Mouse (Mus musculus): ENCODE measurements around the gene Tgfa. TPM values are rescaled to one million over a fixed set of nuclear protein-coding genes. Genes with fewer than 3 reads are reported as not detected.

Tgfa gene
- 0.52 and 0.71 TPM in 2 replicates for total RNA-seq (2015)
- total RNA-seq (2017), result 0.20 TPM in 1 of 2 replicates, not detected in the other

DNA sequence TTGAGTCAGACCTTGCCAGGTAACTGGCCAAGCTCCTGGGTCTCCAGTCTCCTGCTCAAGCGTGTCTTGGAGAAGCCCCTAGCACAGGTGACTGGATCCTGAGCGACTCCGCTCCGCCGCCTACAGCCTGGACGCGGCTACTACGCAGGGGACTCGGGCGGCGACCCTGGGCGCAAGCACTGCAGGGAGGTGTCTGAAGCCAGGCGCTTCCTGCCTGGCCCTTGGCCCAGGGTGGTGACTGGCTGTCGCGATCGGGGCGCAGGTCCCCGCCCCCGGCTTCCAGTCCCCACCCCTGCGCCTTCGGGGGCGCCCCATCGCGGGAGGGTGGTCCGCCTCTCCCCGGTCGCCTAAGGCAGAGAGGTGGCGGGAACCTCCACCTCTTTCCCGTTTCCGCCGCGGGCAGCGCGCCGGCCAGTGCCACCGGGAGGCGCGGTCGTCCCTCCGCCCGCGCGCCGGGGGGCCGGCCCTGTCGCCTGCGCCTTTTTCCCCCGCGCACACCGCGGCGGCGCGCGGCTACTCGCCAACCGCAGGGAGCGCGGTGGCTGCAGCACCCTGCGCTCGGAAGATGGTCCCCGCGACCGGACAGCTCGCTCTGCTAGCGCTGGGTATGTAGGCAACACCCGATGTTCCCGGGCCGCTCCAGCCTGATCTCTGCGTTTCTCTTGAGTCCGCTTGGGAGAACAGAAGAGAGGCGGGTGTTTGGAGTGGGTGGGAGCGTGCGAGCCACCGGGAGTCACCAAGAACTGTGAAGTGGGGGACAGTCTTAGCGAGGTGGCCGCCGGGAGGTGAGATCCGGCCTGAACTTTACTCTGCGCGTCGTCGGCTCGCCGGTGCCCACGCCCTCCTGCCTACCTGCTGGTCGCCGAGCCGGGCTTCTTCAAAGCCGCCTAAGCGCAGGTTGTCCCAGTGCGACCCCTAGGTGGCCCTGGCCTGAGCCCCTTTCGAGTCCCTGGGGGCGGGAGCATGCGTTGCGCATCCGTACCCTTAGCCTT lies at the start of gene Tgfa:
Gene Tgfa (plus strand): TSS at position 283 of the 992 bp plus-strand sequence.
- ATAC-seq (replicated peaks; ENCODE audit: poor library complexity), result peak; percentile 71

DNA sequence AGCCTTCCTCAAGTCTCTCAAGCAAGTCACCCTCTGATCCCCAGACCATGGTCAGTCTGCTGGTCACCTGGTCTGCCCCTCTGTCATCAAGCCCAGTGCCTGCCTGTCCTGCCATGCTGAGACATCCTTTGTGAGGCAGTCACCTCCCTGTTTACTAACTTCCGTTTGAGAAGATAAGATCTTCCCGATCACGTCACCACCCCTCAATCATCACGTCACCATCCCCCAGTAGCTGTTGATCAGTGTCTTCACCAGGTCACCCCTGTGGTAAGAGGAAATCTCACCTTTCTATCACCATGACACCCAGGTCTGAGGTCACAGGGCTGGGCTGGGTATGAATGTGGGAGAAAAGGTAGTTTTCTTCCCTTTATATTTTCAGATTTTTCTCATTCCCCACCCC lies 46.5 kb upstream of the Tgfa start:
- no peak for ATAC-seq (replicated peaks; ENCODE audit: poor library complexity)

DNA sequence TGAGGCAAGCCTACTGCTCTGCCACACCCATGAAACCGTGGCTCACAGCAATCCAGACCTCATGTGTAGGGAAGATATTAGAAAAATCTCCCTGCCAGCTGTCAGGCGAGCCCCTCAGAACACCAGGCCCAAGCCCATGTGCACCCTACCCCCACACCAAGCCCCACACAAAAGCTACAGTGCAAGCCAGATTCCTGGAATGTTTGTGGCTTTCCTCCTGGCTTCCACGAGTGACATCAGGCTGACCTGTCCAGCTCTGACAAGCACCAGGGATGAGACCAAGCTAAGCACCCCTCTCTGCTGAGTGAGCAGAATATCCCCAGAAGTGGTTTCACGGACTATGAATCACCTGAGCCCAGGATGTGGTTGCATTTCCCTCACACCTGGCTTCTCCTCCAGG lies 46.0 kb upstream of the Tgfa start:
- no peak for ATAC-seq (replicated peaks; ENCODE audit: poor library complexity)

DNA sequence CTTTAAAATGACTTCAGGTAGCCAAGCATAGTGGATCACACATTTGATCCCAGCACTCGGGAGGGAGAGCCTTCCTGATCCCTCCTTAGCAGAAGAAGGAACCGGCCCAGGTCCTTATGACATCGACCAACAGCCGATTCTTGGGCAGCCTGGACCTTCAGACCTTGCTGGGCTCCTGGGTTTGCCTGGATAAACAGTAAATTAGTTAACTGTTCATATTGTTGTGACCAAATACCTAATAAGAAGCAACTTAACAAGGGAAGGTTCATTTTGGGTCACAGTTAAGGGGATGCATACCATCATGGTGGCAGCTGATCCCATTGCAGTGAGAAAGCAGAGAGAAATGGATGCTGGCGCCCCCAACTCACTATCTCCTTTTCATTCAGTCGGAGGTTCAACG lies 42.3 kb upstream of the Tgfa start:
- ATAC-seq (replicated peaks; ENCODE audit: poor library complexity), result no peak

DNA sequence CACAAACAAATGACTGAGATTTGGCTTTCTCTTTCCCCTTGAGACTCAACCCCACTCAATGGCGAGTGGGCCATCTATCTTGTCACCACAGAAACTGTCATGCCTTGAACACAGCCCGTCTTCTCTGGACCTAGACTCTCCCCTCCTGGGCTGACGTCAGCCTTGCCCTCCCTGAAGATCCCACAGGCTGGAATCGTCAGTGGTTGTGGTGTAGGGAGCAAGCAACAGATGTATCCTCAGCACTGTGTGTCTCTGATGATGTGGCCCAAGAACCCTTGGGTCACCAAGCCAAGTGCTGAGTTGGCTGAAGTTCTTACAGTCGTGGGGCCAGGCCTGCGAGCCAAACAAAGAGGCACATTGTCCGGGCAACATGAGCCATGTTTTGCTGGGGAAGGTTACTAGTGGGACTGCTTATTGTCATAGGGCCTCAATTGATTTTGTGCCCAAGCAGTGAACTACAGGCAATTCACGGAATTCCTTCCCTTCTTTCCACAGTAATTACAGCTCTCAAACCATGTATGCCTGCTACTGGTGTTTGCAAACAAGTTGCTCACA lies 41.5 kb upstream of the Tgfa start:
- ATAC-seq (replicated peaks; ENCODE audit: poor library complexity), result no peak

DNA sequence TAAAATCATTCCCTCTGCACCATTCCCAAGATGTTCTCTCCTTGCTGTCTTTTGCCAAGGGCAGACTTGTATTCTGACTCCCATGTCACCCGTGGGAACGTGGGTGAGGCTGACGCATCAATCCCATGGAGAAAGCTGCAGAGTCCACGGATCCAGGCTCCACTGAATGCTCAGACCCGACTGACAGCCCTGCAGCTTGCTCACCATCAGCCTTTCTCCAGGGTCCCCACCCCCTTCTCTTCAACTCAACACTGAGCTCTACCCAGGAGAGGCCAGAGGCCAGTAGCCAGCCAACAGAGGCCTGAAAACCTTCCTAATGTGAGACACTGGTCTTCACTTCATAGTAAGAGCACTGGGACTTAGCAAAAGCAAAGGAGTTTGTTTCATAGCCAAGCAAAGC lies 41.0 kb upstream of the Tgfa start:
- ATAC-seq (replicated peaks; ENCODE audit: poor library complexity), result no peak

DNA sequence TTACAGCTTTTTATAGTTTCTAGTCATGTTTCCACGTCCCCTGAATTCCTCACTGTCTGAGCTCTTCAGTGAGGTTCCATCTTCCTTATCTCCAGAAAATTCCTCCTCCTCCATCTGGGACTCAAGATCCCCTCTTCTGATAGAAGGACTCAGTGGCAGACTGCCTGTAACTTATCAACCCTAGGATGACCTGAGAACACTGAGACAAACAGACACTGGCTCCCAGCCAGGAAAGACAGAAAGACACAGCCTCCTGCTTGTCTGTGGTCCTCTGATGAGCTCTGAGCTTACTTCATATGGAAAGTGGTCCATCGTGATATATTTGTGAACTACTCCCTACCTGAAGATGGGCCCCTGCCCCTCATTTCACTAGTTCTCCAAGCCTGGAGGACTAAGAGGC lies 40.5 kb upstream of the Tgfa start:
- ATAC-seq (replicated peaks; ENCODE audit: poor library complexity), result 0 out of 2 replicates have a peak, but pooled peaks have one; percentile 23

DNA sequence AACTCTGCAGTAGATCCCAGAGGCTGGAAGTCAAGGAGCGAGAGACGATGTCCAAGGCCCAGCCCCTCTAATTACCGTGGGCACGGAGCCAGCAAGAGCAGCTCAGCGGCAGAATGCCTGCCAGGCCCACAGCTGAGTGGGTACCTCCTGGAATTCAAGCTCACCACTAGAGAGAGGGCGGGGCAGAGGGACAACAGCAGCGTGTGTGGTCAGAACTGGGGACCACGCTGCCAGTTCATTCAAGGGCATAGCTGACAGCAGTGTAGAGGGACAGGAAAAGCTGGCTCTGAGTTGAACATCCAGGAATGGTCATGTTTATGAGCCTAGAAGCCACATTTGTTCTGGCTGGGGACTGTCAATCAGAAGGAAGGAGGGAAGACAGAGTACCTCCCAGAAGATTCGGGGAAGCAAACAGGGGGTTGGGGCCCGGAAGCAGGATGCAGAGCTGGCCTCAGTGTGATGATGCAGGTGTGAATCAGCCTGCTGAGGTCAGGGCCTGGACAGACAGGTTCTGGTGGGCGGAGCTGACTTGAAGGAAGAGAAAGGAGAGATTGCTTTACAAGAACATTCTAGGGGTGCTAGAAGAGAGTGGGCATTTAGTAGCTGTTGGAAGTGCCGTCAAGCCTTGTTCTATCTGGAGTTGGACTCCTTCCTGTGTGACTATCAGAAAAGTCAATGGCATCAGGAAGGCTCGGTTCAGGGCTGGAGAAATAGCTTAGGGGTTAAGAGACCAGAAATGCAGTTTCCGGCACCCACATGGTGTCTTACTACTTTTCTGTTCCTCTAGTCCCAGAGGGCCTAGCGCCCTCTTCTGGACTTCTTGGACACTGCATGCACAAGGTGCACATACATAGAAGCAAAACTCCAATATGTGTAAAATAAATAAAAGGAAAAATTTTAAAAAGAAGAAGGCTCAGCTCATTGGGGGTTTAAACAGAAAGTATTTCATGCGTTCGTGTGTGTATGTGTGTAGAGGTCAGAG lies 37.5 kb upstream of the Tgfa start:
- ATAC-seq (replicated peaks; ENCODE audit: poor library complexity), result no peak

DNA sequence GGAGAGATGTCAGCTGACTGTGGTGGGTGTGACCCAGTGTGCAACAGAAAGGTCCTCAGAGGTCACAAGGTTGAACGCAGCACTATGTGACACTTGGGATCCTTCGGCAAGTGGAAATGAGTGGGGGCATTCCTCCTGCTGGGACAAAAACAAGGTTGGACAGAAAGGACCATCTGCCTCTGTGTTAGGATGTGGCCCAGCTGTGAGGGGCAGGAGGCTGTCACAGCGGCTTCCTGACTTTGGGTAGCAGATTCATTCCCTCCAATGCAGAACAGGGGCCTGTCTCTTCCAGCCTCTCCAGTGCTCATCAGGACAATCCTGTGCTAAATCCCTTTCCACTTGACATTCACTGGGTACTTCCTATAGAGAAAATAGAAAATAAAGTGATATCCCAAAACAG lies 34.1 kb upstream of the Tgfa start:
- no peak for ATAC-seq (replicated peaks; ENCODE audit: poor library complexity)

DNA sequence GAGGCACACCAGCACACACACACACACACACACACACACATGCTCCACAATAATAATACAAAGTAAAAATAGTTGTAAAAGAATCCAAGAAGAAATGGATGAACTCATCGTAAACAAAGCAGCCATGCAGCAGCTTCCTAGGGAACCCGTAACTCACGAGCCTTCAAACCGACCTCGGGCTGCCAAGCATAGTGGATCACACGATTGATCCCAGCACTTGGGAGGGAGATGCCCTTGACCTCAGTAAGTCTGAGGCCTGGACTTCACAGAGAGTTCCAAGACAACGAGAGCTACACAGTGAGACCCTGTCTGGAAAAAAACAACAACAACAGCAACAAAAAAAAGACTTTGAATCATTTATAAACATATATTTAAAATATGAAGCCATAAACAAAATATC lies 33.4 kb upstream of the Tgfa start:
- ATAC-seq (replicated peaks; ENCODE audit: poor library complexity), result no peak

DNA sequence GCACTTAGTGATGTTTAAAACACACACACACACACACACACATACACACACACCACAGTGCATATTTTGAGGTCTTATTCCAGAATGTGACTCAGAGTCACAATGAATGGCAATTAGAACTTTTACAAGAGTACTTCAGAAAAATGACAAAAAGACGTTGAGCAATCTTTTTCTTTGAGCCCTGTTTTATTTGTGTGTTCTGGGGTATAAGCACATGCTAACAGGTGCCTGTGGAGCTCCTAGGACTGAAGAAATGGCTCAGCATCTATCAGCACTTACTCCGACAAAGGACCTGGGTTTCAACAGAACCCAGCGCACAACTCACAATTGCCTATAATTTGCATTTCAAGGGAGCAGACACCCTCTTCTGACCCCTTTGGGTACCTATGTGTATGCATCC lies 31.0 kb upstream of the Tgfa start:
- no peak for ATAC-seq (replicated peaks; ENCODE audit: poor library complexity)

DNA sequence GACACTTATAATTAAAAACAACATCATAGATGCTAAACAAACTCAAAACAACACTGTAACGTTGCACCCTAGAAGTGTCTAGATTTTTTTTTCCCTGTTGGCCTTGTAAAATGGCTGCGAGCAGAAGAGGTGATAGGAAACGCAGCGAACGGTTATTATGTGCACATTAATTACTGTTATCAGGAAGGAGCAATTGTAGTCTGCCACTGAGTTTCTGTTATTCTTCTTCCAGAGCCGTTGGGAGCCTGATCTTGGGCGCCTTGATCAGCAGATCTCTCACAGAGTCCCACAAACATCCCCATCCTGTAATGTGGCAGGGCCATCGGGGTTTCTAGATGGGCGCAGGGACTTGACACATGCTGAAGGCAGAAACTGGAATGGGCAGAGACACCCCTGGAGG lies 28.6 kb upstream of the Tgfa start:
- ATAC-seq (replicated peaks; ENCODE audit: poor library complexity), result no peak

DNA sequence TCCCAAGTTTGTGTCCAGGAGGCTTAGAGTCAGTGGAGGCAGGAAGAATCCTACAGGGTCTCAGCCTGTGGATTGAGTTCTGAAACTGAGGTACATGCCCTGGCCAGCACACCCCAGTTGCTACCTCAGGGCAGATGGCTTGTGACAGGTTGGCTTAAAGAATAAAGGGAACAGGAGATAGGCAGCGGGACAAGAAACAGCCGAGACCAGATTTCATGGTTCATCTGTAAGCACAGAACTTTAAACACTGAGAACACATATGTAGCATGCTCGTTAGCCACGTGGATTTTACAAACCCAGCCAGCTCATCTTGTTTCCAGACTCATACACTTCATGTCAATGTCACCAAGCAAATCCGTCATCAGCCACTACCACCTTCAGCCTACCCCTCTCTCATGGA lies 27.2 kb upstream of the Tgfa start:
- ATAC-seq (replicated peaks; ENCODE audit: poor library complexity), result no peak

DNA sequence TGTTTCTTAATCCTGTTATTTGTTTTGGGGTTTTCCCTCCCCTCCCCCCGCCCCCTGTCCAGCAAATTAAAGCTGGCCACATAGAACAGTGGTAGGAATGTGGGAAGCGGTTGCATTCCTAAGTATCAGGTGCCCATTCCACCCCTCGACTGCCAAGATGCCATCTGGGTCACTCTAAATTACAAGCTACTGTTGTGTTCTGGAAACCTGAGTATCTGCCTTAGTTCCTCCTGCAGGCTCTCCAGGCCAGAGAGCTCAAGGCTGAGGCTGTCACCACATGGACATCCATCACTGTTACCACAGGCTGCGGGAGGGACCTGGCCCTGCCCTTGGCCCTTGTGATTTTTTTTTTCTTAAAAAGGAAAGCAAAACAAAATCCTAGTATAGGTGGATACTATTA lies 25.9 kb upstream of the Tgfa start:
- no peak for ATAC-seq (replicated peaks; ENCODE audit: poor library complexity)

DNA sequence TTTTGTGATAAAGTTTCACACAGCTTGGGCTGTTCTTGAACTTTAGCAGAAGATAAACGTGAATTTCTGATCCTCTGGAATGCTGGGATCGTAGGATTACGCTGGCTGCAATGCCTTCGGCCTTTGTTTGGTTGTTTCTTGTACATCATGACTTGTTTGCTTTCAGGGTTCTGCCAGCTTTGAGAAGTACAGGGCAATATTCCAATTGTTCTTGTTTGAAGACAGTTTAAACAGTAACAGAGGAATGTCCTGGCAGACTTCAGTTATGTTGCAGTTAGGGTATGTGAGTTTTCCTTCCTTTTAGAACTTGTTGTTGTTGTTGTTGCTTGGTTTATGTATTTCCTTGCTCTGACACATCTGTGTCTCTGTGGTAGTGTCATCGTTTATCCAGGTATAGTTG lies 18.8 kb upstream of the Tgfa start:
- ATAC-seq (replicated peaks; ENCODE audit: poor library complexity), result no peak

DNA sequence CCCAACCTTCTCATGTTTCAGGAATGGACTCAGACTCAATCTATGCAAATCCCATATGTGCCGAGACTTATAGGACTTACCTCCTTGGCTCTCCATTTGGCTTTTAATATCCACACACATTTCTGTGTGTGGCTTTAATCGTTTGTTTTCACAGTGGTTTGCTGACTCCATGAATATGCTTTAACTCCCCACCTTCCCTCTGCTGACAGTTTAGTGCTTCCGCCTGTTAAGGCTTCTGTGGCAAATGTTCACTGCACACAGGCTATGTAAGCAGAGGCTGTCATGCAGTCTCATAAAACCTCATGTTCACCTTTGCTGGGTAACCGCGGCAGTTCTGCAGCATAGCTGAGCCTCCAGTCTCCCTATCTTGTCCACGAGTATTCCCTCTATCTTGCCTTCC lies 18.3 kb upstream of the Tgfa start:
- ATAC-seq (replicated peaks; ENCODE audit: poor library complexity), result no peak

DNA sequence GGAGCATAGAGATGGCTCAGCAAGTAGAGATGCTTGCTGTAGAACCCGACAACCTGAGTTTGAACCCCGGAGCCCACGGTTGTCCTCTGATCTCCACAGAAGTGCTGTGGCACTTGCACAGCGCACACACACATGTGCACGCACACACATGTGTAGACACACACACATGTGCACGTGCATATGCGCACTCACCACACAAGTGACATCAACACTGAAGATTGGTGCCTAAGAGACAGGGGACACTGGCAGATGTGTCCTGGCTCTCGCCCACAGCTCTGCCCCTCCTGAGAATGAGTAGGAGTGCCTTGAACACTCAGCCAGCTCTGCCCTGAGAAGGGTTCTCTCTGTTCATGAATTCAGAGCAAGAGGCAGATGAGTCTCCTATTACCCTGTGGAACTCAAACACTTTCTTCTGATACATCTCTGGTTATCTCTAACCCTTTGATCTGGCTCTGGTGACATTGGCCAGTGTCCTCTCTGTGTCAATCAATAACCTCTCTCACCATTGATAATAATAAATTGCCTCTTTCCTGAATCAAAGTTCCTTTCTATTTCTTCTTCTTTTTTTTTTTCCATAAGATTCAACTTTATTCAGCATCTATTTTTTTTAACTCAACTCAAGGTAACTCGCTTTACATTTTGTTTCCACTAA lies 17.6 kb upstream of the Tgfa start:
- no peak for ATAC-seq (replicated peaks; ENCODE audit: poor library complexity)

DNA sequence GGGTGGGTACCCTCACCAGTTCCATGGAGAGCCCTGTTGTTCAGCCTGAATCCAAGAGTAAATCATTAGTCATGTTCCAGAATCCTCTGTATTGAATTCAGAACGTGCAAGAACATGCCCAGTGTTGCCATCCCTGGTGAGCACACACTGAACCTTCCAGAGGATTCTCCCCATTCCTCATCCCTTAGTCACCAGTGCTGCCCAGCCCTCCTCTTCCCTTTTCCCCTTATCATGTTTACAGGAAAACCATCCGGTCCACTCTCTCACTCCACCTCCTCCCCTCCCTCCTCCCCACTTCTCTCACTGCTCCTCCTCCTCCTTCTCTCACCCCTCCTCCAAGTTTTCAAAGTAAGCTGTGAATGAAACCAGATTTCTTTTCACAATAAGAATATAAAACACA lies 14.4 kb upstream of the Tgfa start:
- ATAC-seq (replicated peaks; ENCODE audit: poor library complexity), result no peak

DNA sequence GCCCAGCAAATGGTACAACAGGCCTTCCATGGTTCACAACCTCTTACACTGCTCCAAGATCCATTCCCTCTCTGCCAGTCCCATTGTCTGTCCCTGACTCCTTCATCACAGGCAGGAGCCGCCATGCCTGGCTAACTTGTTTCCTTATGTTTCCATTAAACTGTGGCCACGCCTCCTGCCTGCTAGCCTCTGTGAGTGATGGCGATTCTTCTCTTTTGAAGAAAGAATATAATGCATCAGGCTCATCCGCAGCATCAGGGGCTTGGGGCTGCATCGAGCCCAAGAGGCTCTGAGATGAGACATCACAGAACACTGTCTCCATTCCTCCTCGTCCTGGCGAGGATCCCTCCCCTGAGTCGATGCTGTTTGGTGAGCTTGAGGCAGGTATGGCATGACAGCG lies 13.0 kb upstream of the Tgfa start:
- ATAC-seq (replicated peaks; ENCODE audit: poor library complexity), result no peak

DNA sequence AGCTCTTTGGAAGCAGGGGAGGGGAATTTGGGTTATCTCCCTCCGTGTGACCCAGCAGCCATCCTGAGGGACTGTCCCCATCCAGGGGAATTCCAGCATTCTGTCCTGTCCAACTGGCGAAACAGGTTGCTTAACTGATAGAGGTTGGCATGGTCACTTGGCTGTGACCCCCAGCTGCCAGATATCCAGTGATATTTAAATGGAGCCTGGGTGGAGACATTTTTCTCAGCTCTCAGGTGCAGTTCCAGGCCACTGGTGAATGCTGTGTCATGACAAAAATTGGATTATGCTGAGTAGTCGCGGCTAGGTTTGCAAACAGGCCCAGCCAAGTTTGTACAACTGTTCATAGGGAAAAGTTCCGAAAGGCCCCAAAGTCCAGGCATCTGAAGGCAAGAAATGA lies 12.4 kb upstream of the Tgfa start:
- no peak for ATAC-seq (replicated peaks; ENCODE audit: poor library complexity)

Data from megakaryocyte progenitor cell, adult 5-6 weeks (primary cell).